Mouse (Mus musculus): ENCODE measurements around the gene Dnah9. TPM values are rescaled to one million over a fixed set of nuclear protein-coding genes. Genes with fewer than 3 reads are reported as not detected.

Gene Dnah9
- total RNA-seq (2021), result not detected
- long read RNA-seq, experiment 1, partial matches to known transcripts, result 0 of 1 reads
- long read RNA-seq, experiment 1, other reads (novel, unspliced or antisense), result 1 of 1 reads
- long read RNA-seq, experiment 2, result 0 reads

DNA sequence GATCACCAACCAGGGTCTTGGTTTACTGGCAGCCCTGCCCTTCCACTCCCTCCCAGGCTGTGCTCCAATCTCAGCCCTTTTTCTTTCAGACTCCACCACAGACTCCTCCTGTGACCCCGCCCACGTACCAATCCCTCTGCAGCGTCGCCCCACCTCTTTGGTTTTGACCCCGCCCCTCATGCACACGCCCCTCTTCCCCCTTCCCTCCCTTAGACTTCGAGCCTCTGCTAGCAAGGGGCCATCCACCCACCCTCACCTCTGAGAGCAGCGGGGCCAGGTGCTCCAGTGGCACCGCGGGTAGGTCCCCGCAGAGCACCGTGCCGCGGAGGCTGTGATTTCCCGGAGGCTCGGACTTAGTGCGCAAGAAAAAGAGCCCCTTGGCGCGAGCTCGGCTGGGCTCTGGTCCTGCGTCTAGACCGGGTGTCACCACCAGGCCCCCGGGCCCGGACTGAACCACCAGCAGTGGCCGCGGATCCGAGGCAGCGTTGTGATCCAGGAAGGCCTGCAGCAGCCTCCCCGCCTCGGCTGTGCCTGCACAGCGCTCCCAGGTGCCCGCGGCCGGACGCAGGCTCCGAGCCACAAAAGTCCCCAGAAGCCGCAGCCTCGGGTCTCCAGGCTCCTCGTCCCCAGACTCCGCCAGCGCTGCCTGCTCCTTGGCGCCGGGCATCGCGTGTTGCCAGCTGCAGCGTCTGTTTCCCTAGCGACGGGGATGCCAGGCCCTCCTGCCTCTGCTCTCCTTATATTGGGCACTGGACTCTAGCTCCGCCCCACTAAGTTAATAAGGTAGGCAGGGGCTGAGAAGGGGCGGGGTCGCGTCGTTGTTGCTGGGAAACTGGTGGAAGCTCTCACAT lies at the start of gene Dnah9:
TSS of gene Dnah9 (minus strand) at position 751 of the 851 bp plus-strand sequence.
- TF ChIP-seq CTCF (IDR thresholded peaks at IDR 0.05), result no peak
- Histone ChIP-seq H3K4me3 (peak within 1 kb of the TSS; percentile 64), H3K27ac (no peak within 1 kb of the TSS)
- intact Hi-C loops (cut with DNase I), result no loop called here
- DNase-seq, result peak; percentile 52

DNA sequence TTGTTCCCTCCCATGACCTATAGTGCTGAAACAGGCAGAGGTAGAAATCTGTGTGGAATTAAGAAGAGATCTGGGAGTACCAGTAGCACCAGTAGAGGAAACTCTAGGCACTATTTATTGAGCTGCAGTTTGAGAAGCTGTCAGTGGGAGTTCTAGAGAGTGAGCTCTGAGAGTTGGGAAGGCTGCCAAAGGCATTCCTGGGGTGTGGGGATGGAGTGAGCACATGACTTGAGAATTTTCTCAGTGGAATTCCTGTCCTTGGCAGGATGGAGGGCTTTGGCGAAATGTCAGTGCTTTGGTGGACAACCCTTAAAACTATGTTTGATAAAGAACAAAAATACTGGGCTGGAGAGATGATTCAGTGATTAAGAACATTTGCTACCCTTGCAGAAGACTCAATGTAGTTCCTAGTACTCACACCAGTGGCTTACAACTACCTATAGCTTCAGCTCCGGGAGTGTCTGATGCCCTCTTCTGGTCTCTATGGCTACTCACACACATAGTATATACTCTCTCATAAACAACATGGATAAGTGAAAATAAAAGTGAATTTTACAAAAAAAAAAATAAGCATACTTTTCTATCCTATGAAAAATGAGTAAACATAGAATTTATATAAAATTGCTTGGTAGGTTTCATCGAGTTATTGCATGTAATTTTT lies 20.4 kb upstream of the Dnah9 start:
- intact Hi-C loops (cut with DNase I), result no loop called here
- H3K27ac ChIP-seq, result no peak overlapping the region
- no peak for TF ChIP-seq CTCF (IDR thresholded peaks at IDR 0.05)
- DNase-seq, result peak; percentile 68
- H3K4me3 ChIP-seq, result no peak overlapping the region

DNA sequence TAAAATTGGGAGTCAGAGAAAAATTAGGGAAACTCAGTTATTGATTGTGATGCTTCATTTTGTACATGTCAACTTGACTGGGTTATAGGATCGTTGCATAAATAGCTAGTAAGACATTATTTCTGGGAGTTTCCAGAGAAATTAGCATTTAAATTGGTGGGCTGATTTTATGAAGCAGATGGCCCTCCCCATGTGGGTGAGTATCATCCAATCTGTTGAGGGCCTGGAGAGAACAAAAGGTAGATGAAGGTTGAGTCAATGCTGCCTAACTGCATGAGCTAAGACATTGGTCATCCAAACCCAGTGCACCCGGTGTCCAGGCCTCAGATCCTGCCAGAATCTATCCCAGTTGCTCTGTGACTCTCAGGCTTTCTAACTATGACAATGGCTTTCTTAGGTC lies 19.8 kb upstream of the Dnah9 start:
- no peak overlapping the region for H3K27ac ChIP-seq
- no peak overlapping the region for H3K4me3 ChIP-seq
- no peak for TF ChIP-seq CTCF (IDR thresholded peaks at IDR 0.05)
- intact Hi-C loops (cut with DNase I), result no loop called here
- no peak for DNase-seq

DNA sequence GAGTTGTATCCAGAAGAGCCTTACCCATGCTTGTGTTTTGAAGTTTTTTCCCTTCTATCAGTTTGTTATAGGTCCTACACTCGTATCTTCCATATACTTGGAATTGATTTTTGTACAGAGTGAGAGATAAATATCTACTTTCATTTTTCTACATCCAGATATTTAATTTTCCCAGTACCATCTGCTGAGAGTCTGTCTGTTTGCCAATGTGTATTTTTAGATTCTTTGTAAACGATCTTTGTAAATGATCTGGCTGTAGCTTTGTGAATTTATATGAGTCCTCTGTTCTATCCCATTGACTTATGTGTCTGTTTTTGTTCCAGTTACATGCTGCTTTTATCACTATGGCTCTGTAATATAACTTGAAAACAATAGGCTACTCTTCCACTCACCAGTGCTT lies 9.4 kb upstream of the Dnah9 start:
- intact Hi-C loops (cut with DNase I), result no loop called here
- Histone ChIP-seq H3K27ac (no peak overlapping the region), H3K4me3 (no peak overlapping the region)
- no peak for TF ChIP-seq CTCF (IDR thresholded peaks at IDR 0.05)
- DNase-seq, result no peak

DNA sequence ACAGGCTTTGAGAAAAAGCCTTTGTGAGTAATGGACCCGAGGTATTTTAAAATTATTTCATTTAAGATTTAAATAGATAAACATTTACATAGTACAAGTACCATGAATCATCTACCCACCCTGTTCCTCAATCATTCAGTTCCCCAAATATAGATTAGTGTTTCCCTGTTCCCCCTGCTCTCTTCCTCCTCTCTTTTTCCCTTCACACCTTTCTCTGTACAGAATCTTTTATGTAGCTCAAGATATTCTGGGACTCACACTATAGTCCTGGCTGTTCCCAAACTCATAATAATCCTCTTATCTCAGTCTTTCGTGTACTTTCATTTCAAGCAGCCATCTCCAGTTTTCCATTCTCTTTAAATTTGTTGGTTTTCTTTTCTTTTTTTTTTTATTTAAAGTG lies 4.3 kb downstream of the Dnah9 start:
- TF ChIP-seq CTCF (IDR thresholded peaks at IDR 0.05), result no peak
- Histone ChIP-seq H3K27ac (no peak overlapping the region), H3K4me3 (no peak overlapping the region)
- intact Hi-C loops (cut with DNase I), result no loop called here
- no peak for DNase-seq

DNA sequence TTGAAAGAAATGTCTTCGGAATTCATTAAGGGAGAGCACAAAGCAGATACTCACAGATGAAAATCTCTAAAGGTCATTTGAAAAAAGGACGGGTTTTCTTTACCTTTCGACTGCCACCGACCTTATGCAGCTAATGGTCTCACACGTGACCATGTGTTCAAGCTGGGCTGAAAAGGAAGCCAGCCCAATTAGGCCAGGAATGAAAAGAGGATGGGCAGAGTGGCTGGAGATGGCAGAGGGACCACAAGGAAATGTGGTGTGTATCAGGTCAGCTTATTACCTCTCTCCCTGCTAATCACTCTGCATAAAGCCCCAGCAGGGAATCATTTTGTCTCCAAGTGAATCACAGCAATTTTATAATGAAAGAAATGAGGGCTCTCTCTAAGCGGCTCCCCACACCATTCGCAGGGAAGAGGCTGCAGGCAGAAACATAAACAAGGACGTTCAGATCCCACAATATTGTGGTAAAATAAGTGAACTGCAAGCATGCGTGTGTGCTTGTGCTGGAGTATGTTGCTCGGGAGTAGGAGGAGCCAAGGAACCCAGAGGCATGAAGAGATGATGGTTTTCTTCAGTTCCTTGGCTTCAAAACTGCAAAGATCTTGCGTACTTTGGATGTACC lies 27.6 kb downstream of the Dnah9 start:
- no peak for TF ChIP-seq CTCF (IDR thresholded peaks at IDR 0.05)
- intact Hi-C loops (cut with DNase I), result no loop called here
- no peak overlapping the region for H3K4me3 ChIP-seq
- no peak for DNase-seq
- no peak overlapping the region for H3K27ac ChIP-seq

DNA sequence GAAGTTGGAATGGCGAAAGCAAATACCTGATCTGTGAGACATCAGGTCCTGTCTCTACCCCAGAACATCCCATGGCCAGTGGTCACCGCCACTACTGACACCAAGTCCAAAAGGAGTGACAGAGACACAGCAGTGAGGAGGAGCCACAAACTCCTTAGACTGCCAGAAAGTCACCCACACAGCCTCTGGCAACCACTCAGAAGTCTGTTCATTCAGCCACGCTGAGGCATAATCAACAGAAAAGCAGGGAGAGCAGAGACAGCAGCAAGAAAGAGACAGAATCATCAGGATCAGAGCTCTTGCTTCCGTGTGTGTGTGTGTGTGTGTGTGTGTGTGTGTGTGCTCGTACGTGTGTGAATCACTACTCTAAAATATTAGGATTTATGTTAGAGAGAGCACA lies 33.5 kb downstream of the Dnah9 start:
- no peak for TF ChIP-seq CTCF (IDR thresholded peaks at IDR 0.05)
- H3K4me3 ChIP-seq, result no peak overlapping the region
- no peak for DNase-seq
- intact Hi-C loops (cut with DNase I), result no loop called here
- H3K27ac ChIP-seq, result no peak overlapping the region

DNA sequence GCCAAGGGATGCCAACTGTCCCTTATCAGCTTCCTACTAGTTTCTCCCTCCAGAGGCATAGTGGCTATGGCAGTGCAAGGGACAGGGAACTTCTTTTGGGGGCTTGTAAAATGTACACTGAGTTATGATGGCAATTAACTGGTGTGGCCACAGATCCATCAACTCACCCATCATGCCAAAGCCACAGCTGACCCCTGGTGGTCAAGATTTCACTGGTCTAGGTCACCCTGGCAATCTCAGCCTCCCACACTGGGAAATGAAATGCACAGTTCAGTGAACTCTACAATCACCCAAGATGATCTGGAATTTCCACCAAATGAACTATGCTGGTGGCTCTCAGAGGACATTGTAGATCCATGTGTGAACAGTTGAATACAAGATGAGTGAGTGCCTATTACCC lies 42.2 kb downstream of the Dnah9 start:
- intact Hi-C loops (cut with DNase I), result no loop called here
- Histone ChIP-seq H3K4me3 (no peak overlapping the region), H3K27ac (no peak overlapping the region)
- TF ChIP-seq CTCF (IDR thresholded peaks at IDR 0.05), result no peak
- DNase-seq, result no peak

DNA sequence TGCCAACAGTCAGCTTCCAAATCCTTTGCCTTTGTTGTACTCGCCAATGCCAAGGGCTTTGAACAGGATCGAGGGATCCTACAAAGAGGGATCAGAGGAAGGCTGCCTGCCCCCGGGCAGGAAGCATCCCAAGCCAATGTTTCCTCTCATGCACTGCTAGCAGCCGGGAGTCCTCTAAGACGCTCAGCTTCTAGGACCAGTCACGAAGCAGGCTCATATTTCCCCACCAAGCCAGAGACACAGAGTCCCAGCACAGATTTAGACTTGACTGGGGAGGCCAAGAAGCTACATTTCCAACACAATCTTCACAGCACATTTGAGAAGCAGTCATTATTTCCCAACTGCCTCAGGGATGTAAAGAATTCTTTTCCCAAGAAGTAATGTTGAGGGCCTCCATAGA lies 43.9 kb downstream of the Dnah9 start:
- no peak for DNase-seq
- TF ChIP-seq CTCF (IDR thresholded peaks at IDR 0.05), result no peak
- Histone ChIP-seq H3K27ac (no peak overlapping the region), H3K4me3 (no peak overlapping the region)
- intact Hi-C loops (cut with DNase I), result loop anchor here (5.0 kb wide), 1 partner anchor 748 kb away; no protein-coding TSS in a partner anchor

DNA sequence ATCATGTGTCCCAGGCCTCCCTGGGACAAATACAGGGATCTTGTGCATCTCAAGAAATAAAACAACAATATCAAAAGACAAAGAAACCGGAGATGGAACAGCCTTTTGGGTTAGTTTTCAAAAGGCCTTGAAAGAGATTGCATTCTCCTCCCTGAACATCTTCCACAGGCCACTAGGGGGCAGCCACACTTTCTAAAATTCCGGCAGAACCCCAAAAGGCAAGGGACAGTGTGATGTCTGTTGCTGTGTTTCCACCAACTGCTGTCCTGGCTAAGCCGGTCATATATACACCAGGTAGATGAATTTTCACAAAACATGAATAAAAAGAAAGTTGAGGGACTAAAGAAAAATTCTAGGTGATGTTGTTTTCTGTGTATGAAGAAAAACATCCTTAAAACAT lies 46.3 kb downstream of the Dnah9 start:
- no peak overlapping the region for H3K4me3 ChIP-seq
- intact Hi-C loops (cut with DNase I), result loop anchor here (5.0 kb wide), 1 partner anchor 750 kb away; no protein-coding TSS in a partner anchor
- DNase-seq, result peak; percentile 21
- H3K27ac ChIP-seq, result no peak overlapping the region
- TF ChIP-seq CTCF (IDR thresholded peaks at IDR 0.05), result peak; percentile 75

DNA sequence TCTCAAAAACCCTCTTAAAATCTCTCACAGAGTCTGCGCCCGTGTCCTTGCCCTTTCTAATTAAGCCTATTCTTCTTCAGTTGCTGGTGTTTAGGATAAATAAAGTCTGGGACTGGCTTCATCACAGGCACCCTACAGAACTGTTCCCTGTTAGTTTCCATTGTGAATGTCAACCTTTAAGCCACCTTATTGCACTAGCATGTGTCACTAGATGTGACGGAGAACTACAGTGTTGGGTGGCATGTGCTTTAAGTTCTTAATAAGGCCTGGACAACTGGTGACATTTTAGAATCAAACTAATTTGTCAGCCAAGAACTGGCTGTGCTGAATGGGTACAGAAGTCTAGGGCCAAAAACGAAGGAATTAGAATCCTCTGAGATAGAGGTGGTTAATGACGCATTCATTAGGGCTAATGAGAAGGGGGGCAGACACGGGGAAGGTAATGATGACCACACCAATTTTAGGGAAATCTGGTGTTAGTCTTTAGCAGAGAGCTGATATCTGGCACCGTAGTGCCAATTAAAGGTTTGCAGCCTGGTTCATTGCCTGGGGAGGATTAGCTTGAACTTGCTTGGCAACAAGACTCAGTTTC lies 84.6 kb downstream of the Dnah9 start:
- no peak overlapping the region for H3K4me3 ChIP-seq
- intact Hi-C loops (cut with DNase I), result no loop called here
- DNase-seq, result no peak
- H3K27ac ChIP-seq, result no peak overlapping the region
- no peak for TF ChIP-seq CTCF (IDR thresholded peaks at IDR 0.05)

DNA sequence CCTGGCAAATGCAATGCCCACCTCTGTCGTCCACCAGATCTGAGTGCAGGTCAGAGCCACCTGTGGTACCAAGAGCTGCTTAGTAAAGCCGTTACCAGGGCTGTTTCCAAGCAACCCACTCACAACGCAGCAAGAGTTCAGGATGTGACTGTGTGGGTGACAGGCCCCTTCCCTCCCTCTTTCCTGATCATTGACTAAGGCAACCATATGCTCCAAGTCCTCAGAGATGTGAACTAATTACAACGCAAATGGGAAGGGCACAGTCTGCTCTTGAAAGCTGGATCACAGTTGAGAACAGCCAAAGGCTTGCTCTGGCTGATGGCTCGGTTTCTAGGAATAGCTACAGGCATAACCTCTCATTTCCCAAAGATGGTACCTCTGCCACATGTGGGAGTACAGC lies 95.4 kb downstream of the Dnah9 start:
- no peak overlapping the region for H3K27ac ChIP-seq
- TF ChIP-seq CTCF (IDR thresholded peaks at IDR 0.05), result no peak
- no peak for DNase-seq
- intact Hi-C loops (cut with DNase I), result no loop called here
- H3K4me3 ChIP-seq, result no peak overlapping the region

DNA sequence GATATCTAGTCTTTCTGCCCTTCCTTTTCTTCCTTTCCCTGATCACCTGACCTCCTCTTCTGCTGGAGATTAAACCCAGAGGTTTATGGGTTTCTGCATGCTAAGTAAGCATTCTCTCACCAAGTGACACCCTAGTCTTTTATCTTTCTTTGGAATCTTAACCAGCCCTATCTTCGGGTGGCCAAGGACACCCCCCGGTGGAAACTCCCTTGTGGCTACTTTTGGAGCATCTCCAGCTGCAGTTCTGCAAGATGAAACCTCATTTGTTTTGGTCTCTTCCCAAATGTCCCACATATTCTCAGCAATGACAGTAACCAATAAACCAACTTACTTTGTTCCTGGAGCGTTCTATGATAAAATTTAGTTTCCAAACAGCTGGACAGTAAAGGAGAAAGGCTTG lies 109.4 kb downstream of the Dnah9 start:
- Histone ChIP-seq H3K4me3 (no peak overlapping the region), H3K27ac (no peak overlapping the region)
- no peak for TF ChIP-seq CTCF (IDR thresholded peaks at IDR 0.05)
- intact Hi-C loops (cut with DNase I), result no loop called here
- no peak for DNase-seq

Data from gastrocnemius, adult 2 months (tissue).